Mouse (Mus musculus) liver, embryonic 11.5 days (tissue): Measurements from ENCODE around the gene Olfr112. TPM values are rescaled to one million over a fixed set of nuclear protein-coding genes. Genes with fewer than 3 reads are reported as not detected.
"Not testable (repeated sequence)": the region's sequence is repeated elsewhere in the genome, so short reads cannot be mapped to it uniquely, and the experiment has no call there.

Experiments
- ATAC-seq: fragments of 200-750 bp; cut with Nextera tagmentation; replicated peaks from 2 replicates; pipeline ENCODE4 v1.8.0; 2017; ENCODE audit warnings: moderate number of reproducible peaks, mild to moderate bottlenecking, moderate TSS enrichment, moderate library complexity; ENCODE audit not compliant: low FRiP score
- DNase-seq: peaks from one replicate; pipeline ENCODE4 v3.0.0-alpha.2; 2017; ENCODE audit warnings: low spot score
- H3K27ac ChIP-seq: fragments of 300-500 bp; sonication (generic); 2 replicates; pipeline ENCODE4 v1.5.1; 2014; ENCODE audit warnings: mild to moderate bottlenecking, low read depth, low read length, control low read depth
- H3K27me3 ChIP-seq: fragments of 300-500 bp; sonication (generic); replicated peaks from 2 replicates; pipeline ENCODE4 v1.6.1; 2014; ENCODE audit warnings: low read length, mixed read lengths; ENCODE audit not compliant: control insufficient read depth, insufficient read depth
- H3K36me3 ChIP-seq: fragments of 300-500 bp; sonication (generic); 2 replicates; pipeline ENCODE4 v1.6.1; 2014; ENCODE audit warnings: mild to moderate bottlenecking, low read length, moderate library complexity, mixed read lengths; ENCODE audit not compliant: control insufficient read depth, insufficient read depth
- H3K4me1 ChIP-seq: fragments of 300-500 bp; sonication (generic); replicated peaks from 2 replicates; pipeline ENCODE4 v1.6.1; 2014; ENCODE audit warnings: low read length, mixed read lengths; ENCODE audit not compliant: control insufficient read depth, insufficient read depth
- H3K4me2 ChIP-seq: fragments of 300-500 bp; sonication (generic); 2 replicates; pipeline ENCODE4 v1.6.1; 2014; ENCODE audit warnings: mild to moderate bottlenecking, control low read depth, moderate library complexity
- H3K4me3 ChIP-seq: fragments of 300-500 bp; sonication (generic); 2 replicates; pipeline ENCODE4 v1.5.1; 2014; ENCODE audit warnings: low read depth, low read length, control low read depth
- H3K9ac ChIP-seq: fragments of 300-500 bp; sonication (generic); 2 replicates; pipeline ENCODE4 v1.6.1; 2014; ENCODE audit warnings: low read depth, low read length, control low read depth
- H3K9me3 ChIP-seq: fragments of 300-500 bp; sonication (generic); 2 replicates; pipeline ENCODE4 v1.6.1; 2016; ENCODE audit warnings: low read length, inconsistent platforms, mixed read lengths; ENCODE audit not compliant: control insufficient read depth
- WGBS: fragments of 180-500 bp; shearing (Covaris S2); extraction: QIAGEN DNeasy Blood & Tissue Kit; methylation state at CpG from one replicate; pipeline ENCODE4 v1.1.7; 2014; 5-methylcytosine and 5-hydroxymethylcytosine counted together
- polyA plus RNA-seq: library from polyadenylated mRNA; unstranded; fragments of >200 nt; fragmentation: Nextera tagmentation; extraction: Ambion mirVana; gene quantifications from 2 replicates; pipeline ENCODE4 v1.2.1, GENCODE M21; 2014

Gene Olfr112
- polyA plus RNA-seq = not detected in 2 replicates

- ATAC-seq = no peak
- Histone ChIP-seq H3K4me3 (no peak within 1 kb of the TSS), H3K9me3 (no peaks in the 10 kb centered on the region), H3K4me2 (no peak within 1 kb of the TSS), H3K27ac (no peak within 1 kb of the TSS), H3K27me3 (no peaks in the 10 kb centered on the region), H3K4me1 (no peaks in the 10 kb centered on the region), H3K36me3 (no peaks in the 10 kb centered on the region), H3K9ac (no peak within 1 kb of the TSS)
- no peak for DNase-seq
Observed at GRCm38 (mm10) chr17:37569351-37569750, at the start of gene Olfr112. Olfr112 (minus strand) TSS chr17:37569451.

- no peak for ATAC-seq
Observed at GRCm38 (mm10) chr17:37592643-37593042, 23.4 kb upstream of the Olfr112 start, which contains the start of gene Olfr114. Olfr114 (minus strand) TSS chr17:37592743.

GRCm38 (mm10) chr17:37577563-37577962, 8.3 kb upstream of the Olfr112 start, which contains the start of gene Olfr113:
Olfr113 (minus strand) TSS chr17:37577663.
- Histone ChIP-seq H3K9me3 (no peaks in the 10 kb centered on the region), H3K4me1 (no peaks in the 10 kb centered on the region), H3K4me3 (no peak within 1 kb of the TSS), H3K36me3 (no peaks in the 10 kb centered on the region), H3K4me2 (no peak within 1 kb of the TSS), H3K27ac (no peak within 1 kb of the TSS), H3K27me3 (no peaks in the 10 kb centered on the region), H3K9ac (no peak within 1 kb of the TSS)
- ATAC-seq (no peak), DNase-seq (no peak)

More at GRCm38 (mm10) chr17:37592643-37593042, 23.4 kb upstream of the Olfr112 start, which contains the start of gene Olfr114:
- Histone ChIP-seq H3K9ac (no peak within 1 kb of the TSS), H3K9me3 (no peaks in the 10 kb centered on the region), H3K4me2 (no peak within 1 kb of the TSS), H3K36me3 (no peaks in the 10 kb centered on the region), H3K27me3 (no peaks in the 10 kb centered on the region), H3K27ac (no peak within 1 kb of the TSS), H3K4me1 (no peaks in the 10 kb centered on the region), H3K4me3 (no peak within 1 kb of the TSS)
- DNase-seq = no peak

GRCm38 (mm10) chr17:37558913-37559615, 10.2 kb downstream of the Olfr112 start:
- H3K4me1 ChIP-seq = no peaks in the 10 kb centered on the region
- no peaks in the 10 kb centered on the region for H3K9me3 ChIP-seq
- whole genome bisulfite sequencing = 51% methylated on average over 1 of the region's 1 CpGs
- no peak overlapping the region for H3K9ac ChIP-seq
- ATAC-seq = no peak
- H3K36me3 ChIP-seq = no peaks in the 10 kb centered on the region
- H3K4me3 ChIP-seq = no peak overlapping the region
- H3K27me3 ChIP-seq = no peaks in the 10 kb centered on the region
- no peak overlapping the region for H3K27ac ChIP-seq
- DNase-seq = no peak
- H3K4me2 ChIP-seq = no peak overlapping the region

GRCm38 (mm10) chr17:37543800-37544435, 25.3 kb downstream of the Olfr112 start:
- H3K27ac ChIP-seq = no peak overlapping the region
- no peaks in the 10 kb centered on the region for H3K27me3 ChIP-seq
- 70% methylated on average over 3 of the region's 3 CpGs for WGBS
- no peak overlapping the region for H3K9ac ChIP-seq
- H3K4me2 ChIP-seq = no peak overlapping the region
- H3K4me3 ChIP-seq = no peak overlapping the region
- no peaks in the 10 kb centered on the region for H3K4me1 ChIP-seq
- ATAC-seq (no peak), DNase-seq (no peak)
- no peaks in the 10 kb centered on the region for H3K9me3 ChIP-seq
- no peaks in the 10 kb centered on the region for H3K36me3 ChIP-seq

- DNase-seq = no peak
- H3K9ac ChIP-seq = no peak overlapping the region
- WGBS = 76% methylated on average over 4 of the region's 4 CpGs
Observed at GRCm38 (mm10) chr17:37541454-37542119, 27.7 kb downstream of the Olfr112 start.

GRCm38 (mm10) chr17:37538416-37538815, 30.8 kb downstream of the Olfr112 start:
- not testable (repeated sequence) for H3K27ac ChIP-seq, H3K36me3 ChIP-seq, H3K9me3 ChIP-seq, H3K4me3 ChIP-seq, H3K4me2 ChIP-seq, H3K9ac ChIP-seq, H3K27me3 ChIP-seq, DNase-seq, ATAC-seq, H3K4me1 ChIP-seq
- WGBS = 35% methylated on average over 1 of the region's 1 CpGs

More at GRCm38 (mm10) chr17:37541454-37542119, 27.7 kb downstream of the Olfr112 start:
- Histone ChIP-seq H3K4me2 (no peak overlapping the region), H3K9me3 (no peaks in the 10 kb centered on the region), H3K27me3 (no peaks in the 10 kb centered on the region), H3K4me1 (no peaks in the 10 kb centered on the region), H3K36me3 (no peaks in the 10 kb centered on the region), H3K27ac (no peak overlapping the region), H3K4me3 (no peak overlapping the region)
- ATAC-seq = no peak

- no peak for DNase-seq
- Histone ChIP-seq H3K4me1 (no peaks in the 10 kb centered on the region), H3K27me3 (no peaks in the 10 kb centered on the region), H3K36me3 (no peaks in the 10 kb centered on the region), H3K27ac (no peak overlapping the region), H3K9me3 (no peaks in the 10 kb centered on the region), H3K9ac (no peak overlapping the region), H3K4me2 (no peak overlapping the region), H3K4me3 (no peak overlapping the region)
- ATAC-seq = no peak
Observed at GRCm38 (mm10) chr17:37535173-37535572, 34.1 kb downstream of the Olfr112 start.
